Mouse (Mus musculus): Measurements from ENCODE around the gene Degs2.
"Not testable (repeated sequence)": the region's sequence is repeated elsewhere in the genome, so short reads cannot be mapped to it uniquely, and the experiment has no call there.

Degs2 gene

GRCm38 (mm10) chr12:108702185-108702584 lies at the start of gene Degs2:
Gene Degs2, minus strand, starts transcription at chr12:108702315.
- DNase-seq: no peak

GRCm38 (mm10) chr12:108751790-108752189 lies 49.7 kb upstream of the Degs2 start:
- no peak for DNase-seq

- DNase-seq: no peak
These were observed 48.1 kb upstream of the Degs2 start for GRCm38 (mm10) chr12:108750226-108750625.

GRCm38 (mm10) chr12:108749454-108749853 lies 47.3 kb upstream of the Degs2 start:
- DNase-seq: no peak

- DNase-seq: no peak
These were observed 46.9 kb upstream of the Degs2 start for GRCm38 (mm10) chr12:108749019-108749418.

- no peak for DNase-seq
These were observed 43.9 kb upstream of the Degs2 start for GRCm38 (mm10) chr12:108745990-108746389.

- DNase-seq: no peak
These were observed 40.1 kb upstream of the Degs2 start for GRCm38 (mm10) chr12:108742241-108742640.

GRCm38 (mm10) chr12:108741472-108741871 lies 39.4 kb upstream of the Degs2 start:
- DNase-seq: no peak

- no peak for DNase-seq
These were observed 36.6 kb upstream of the Degs2 start for GRCm38 (mm10) chr12:108738745-108739144.

- no peak for DNase-seq
These were observed 35.7 kb upstream of the Degs2 start for GRCm38 (mm10) chr12:108737838-108738237.

- DNase-seq: no peak
These were observed 32.3 kb upstream of the Degs2 start for GRCm38 (mm10) chr12:108734386-108734785.

GRCm38 (mm10) chr12:108723841-108724240 lies 21.7 kb upstream of the Degs2 start:
- DNase-seq: no peak

- no peak for DNase-seq
These were observed 20.3 kb upstream of the Degs2 start for GRCm38 (mm10) chr12:108722464-108722863.

- DNase-seq: no peak
These were observed 16.4 kb upstream of the Degs2 start for GRCm38 (mm10) chr12:108718485-108718884.

- DNase-seq: no peak
These were observed 13.7 kb upstream of the Degs2 start for GRCm38 (mm10) chr12:108715854-108716253.

- not testable (repeated sequence) for DNase-seq
These were observed 11.9 kb upstream of the Degs2 start for GRCm38 (mm10) chr12:108713972-108714371.

- no peak for DNase-seq
These were observed 10.4 kb upstream of the Degs2 start for GRCm38 (mm10) chr12:108712481-108712880.

GRCm38 (mm10) chr12:108710861-108711615 lies 8.9 kb upstream of the Degs2 start:
- no peak for DNase-seq

GRCm38 (mm10) chr12:108709964-108710765 lies 8.1 kb upstream of the Degs2 start:
- DNase-seq: no peak

- no peak for DNase-seq
These were observed 7.3 kb upstream of the Degs2 start for GRCm38 (mm10) chr12:108709386-108709785.

- DNase-seq: no peak
These were observed 4.0 kb upstream of the Degs2 start for GRCm38 (mm10) chr12:108706129-108706528.

- no peak for DNase-seq
These were observed 3.4 kb upstream of the Degs2 start for GRCm38 (mm10) chr12:108705486-108705885.

GRCm38 (mm10) chr12:108701221-108701620 lies 894 bp downstream of the Degs2 start:
- DNase-seq: no peak

GRCm38 (mm10) chr12:108700037-108700436 lies 2.1 kb downstream of the Degs2 start:
- DNase-seq: no peak

Data from liver (tissue).